Mouse (Mus musculus) brain, embryonic 14.5 days (tissue): ENCODE data around the gene Crabp2.

Experiments used
- CTCF ChIP-seq: fragments of 200-500 bp; IDR thresholded peaks from 2 replicates; pipeline ENCODE4 v1.5.1; 2012; ENCODE audit warnings: inconsistent platforms, mild to moderate bottlenecking, moderate library complexity, borderline replicate concordance; ENCODE audit not compliant: insufficient read depth, insufficient read length; ENCODE audit errors: extremely low read depth
- POLR2A ChIP-seq: fragments of 200-500 bp; IDR thresholded peaks from 2 replicates; pipeline ENCODE4 v1.6.1; 2012; ENCODE audit warnings: mild to moderate bottlenecking, inconsistent platforms, borderline replicate concordance; ENCODE audit not compliant: poor library complexity, insufficient read depth, insufficient read length, severe bottlenecking; ENCODE audit errors: extremely low read depth

DNA sequence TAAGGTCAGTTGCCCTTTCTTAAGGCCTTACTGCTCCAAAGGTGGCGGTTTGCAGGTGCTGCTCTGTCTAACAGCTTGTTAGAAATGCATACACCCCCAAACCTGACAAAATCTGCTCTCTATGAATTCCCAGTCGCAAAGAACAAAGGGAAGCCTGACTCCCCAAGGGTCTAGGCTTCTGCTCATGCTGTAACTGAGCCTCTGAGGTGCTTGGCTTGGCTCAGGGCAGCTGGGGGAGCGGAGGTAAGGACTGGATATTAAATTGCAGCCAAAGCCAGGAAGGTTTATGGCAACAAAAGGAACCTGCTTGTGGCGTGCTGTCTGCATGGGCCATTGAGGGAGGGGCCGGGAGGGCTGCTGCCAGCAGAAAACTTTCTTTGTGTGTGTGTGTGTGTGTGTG is 44.6 kb upstream of the Crabp2 start:
- TF ChIP-seq CTCF (no peak), POLR2A (no peak)
